Mouse (Mus musculus): ENCODE data around the gene Glt8d2. TPM values are rescaled to one million over a fixed set of nuclear protein-coding genes. Genes with fewer than 3 reads are reported as not detected.
A peak's percentile ranks its signal among the peaks of the same experiment; 100 is the strongest.

Glt8d2 gene
- 2.4 and 3.3 TPM in 2 replicates for polyA plus RNA-seq (2014; fragmentation: Nextera tagmentation; extraction: Ambion mirVana)

DNA sequence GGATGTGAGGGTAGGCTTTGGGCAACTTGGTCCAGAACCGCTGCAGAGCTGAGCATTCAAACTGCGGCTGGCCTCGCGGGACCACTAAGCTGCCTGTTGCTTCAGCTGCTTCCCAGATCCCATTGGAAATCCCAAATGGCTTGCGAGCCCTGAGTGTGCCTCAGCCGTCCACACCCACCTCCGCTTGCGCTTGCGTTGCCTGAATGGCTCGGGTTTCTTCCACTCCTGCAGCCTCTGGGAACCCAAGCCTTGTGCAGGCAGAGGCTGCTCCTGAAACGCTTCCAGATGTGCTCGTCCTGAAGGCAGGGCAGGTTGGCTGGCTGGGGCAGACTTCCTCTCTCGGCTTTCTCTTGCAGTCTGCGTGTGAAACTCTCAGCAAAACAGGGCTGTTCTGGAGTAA is at the start of gene Glt8d2:
TSS of gene Glt8d2 (minus strand) at position 157 of the 400 bp plus-strand sequence.
- ATAC-seq (ENCODE audit: low FRiP score) = no peak
- Histone ChIP-seq H3K4me1 (ENCODE audit: control insufficient read depth, insufficient read depth, low read length) (no peaks in the 10 kb centered on the region), H3K4me3 (ENCODE audit: low read depth, low read length) (no peak within 1 kb of the TSS), H3K27ac (ENCODE audit: low read depth, low read length) (no peak within 1 kb of the TSS), H3K36me3 (ENCODE audit: control insufficient read depth, insufficient read depth, low read length) (no peaks in the 10 kb centered on the region), H3K27me3 (ENCODE audit: control insufficient read depth, insufficient read depth, low read length) (no peaks in the 10 kb centered on the region), H3K9ac (ENCODE audit: low read length) (no peak within 1 kb of the TSS), H3K4me2 (no peak within 1 kb of the TSS), H3K9me3 (ENCODE audit: control insufficient read depth, low read length) (no peaks in the 10 kb centered on the region)
- peak; percentile 88 for DNase-seq (ENCODE audit: low spot score, missing footprints)
- WGBS = 4% methylated on average over 14 of the region's 14 CpGs

DNA sequence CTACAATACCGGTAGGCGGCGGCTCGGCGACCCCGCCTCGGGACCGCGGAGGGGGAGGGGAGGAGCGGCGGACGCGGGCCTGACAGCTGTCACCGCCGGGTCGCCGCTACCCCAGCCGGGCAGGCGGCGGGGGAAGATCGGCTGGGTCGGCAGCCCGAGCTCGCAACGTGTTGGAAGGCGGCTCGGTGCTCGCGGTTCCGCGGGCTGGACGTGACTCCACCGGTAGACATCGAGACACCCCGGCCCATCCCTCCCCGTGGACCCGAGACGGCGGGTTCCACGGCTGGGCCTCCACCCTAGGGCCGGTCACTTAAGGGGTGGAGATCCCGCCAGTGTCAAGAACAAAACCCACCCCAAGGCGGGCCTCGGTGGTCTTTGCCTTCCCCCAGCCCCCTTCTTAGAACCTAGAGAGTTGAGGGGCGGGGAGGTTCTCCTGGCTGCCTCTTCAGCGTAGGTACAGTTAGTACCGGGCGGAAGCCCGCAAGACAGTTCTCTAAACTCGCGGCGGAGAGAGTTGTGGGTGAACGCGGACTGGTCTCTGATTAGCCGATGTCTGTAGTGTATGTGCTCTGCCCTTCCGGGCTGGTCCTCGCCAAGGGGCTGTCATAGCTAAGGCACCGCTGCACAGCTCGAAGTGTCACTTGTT is 9.0 kb upstream of the Glt8d2 start:
- Histone ChIP-seq H3K4me1 (ENCODE audit: control insufficient read depth, insufficient read depth, low read length) (peaks cover 7% of the 10 kb centered on the region), H3K36me3 (ENCODE audit: control insufficient read depth, insufficient read depth, low read length) (no peaks in the 10 kb centered on the region), H3K4me2 (peak overlapping the region; percentile 61), H3K27me3 (ENCODE audit: control insufficient read depth, insufficient read depth, low read length) (no peaks in the 10 kb centered on the region), H3K4me3 (ENCODE audit: low read depth, low read length) (peak overlapping the region; percentile 87), H3K9me3 (ENCODE audit: control insufficient read depth, low read length) (no peaks in the 10 kb centered on the region), H3K9ac (ENCODE audit: low read length) (peak overlapping the region; percentile 85), H3K27ac (ENCODE audit: low read depth, low read length) (no peak overlapping the region; the same call in 1 of the 2 replicates)
- DNase-seq (ENCODE audit: low spot score, missing footprints) (peak; percentile 93), ATAC-seq (ENCODE audit: low FRiP score) (peak; percentile 85)
- WGBS = under 1% methylated on average over 56 of the region's 59 CpGs

DNA sequence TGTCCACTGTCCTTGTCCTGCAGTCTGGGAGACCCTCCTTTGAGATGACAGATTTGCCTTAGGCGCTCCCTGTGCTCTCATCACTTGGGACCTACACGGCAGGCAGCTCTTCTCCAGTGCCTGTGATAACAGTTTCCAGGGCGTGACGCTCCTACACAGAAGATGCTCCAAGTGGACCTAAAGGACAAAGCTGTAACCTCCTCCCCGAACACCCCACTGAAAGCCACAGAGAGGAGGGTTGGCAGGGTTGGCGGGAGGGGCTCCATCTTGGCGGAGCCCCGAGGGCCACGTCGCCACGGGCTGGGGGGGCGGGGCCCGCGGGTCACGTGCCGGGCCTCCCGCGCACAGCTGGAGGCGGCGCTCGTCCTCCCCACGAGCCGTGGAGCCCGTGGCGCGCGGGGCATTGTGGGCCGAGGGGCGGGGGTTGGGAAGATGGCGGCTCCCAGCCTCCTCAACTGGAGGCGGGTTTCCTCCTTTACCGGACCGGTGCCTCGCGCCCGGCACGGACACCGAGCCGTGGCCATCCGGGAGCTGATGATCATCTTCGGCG is 8.3 kb upstream of the Glt8d2 start:
- peak; percentile 95 for ATAC-seq (ENCODE audit: low FRiP score)
- peak overlapping the region; percentile 10 for H3K27ac ChIP-seq (ENCODE audit: low read depth, low read length)
- under 1% methylated on average over 42 of the region's 42 CpGs for WGBS

GRCm38 (mm10) chr10:82697305-82697898 is 7.0 kb upstream of the Glt8d2 start:
- 90% methylated on average over 3 of the region's 3 CpGs for WGBS
- no peak for ATAC-seq (ENCODE audit: low FRiP score)
- H3K27ac ChIP-seq (ENCODE audit: low read depth, low read length) = no peak overlapping the region
- no peaks in the 10 kb centered on the region for H3K27me3 ChIP-seq (ENCODE audit: control insufficient read depth, insufficient read depth, low read length)
- no peak overlapping the region for H3K4me2 ChIP-seq
- H3K9me3 ChIP-seq (ENCODE audit: control insufficient read depth, low read length) = no peaks in the 10 kb centered on the region
- DNase-seq (ENCODE audit: low spot score, missing footprints) = no peak
- peaks cover 7% of the 10 kb centered on the region for H3K4me1 ChIP-seq (ENCODE audit: control insufficient read depth, insufficient read depth, low read length)
- no peak overlapping the region for H3K4me3 ChIP-seq (ENCODE audit: low read depth, low read length)
- H3K36me3 ChIP-seq (ENCODE audit: control insufficient read depth, insufficient read depth, low read length) = no peaks in the 10 kb centered on the region
- H3K9ac ChIP-seq (ENCODE audit: low read length) = no peak overlapping the region

More for the DNA sequence above, 8.3 kb upstream of the Glt8d2 start:
- DNase-seq (ENCODE audit: low spot score, missing footprints) = peak; percentile 99
- Histone ChIP-seq H3K4me1 (ENCODE audit: control insufficient read depth, insufficient read depth, low read length) (peaks cover 7% of the 10 kb centered on the region), H3K4me2 (peak overlapping the region; percentile 61), H3K36me3 (ENCODE audit: control insufficient read depth, insufficient read depth, low read length) (no peaks in the 10 kb centered on the region), H3K9ac (ENCODE audit: low read length) (peak overlapping the region; percentile 85), H3K9me3 (ENCODE audit: control insufficient read depth, low read length) (no peaks in the 10 kb centered on the region), H3K4me3 (ENCODE audit: low read depth, low read length) (peak overlapping the region; percentile 87), H3K27me3 (ENCODE audit: control insufficient read depth, insufficient read depth, low read length) (no peaks in the 10 kb centered on the region)

- H3K9ac ChIP-seq (ENCODE audit: low read length) = no peak overlapping the region
- H3K36me3 ChIP-seq (ENCODE audit: control insufficient read depth, insufficient read depth, low read length) = no peaks in the 10 kb centered on the region
- no peaks in the 10 kb centered on the region for H3K9me3 ChIP-seq (ENCODE audit: control insufficient read depth, low read length)
- DNase-seq (ENCODE audit: low spot score, missing footprints) (no peak), ATAC-seq (ENCODE audit: low FRiP score) (no peak)
- H3K27ac ChIP-seq (ENCODE audit: low read depth, low read length) = no peak overlapping the region
- no peak overlapping the region for H3K4me2 ChIP-seq
- H3K4me3 ChIP-seq (ENCODE audit: low read depth, low read length) = no peak overlapping the region
- 69% methylated on average over 4 of the region's 4 CpGs for WGBS
- peaks cover 7% of the 10 kb centered on the region for H3K4me1 ChIP-seq (ENCODE audit: control insufficient read depth, insufficient read depth, low read length)
- H3K27me3 ChIP-seq (ENCODE audit: control insufficient read depth, insufficient read depth, low read length) = no peaks in the 10 kb centered on the region
Measured at GRCm38 (mm10) chr10:82696453-82697079, 6.1 kb upstream of the Glt8d2 start.

- Histone ChIP-seq H3K27ac (ENCODE audit: low read depth, low read length) (no peak within 1 kb of the TSS), H3K36me3 (ENCODE audit: control insufficient read depth, insufficient read depth, low read length) (no peaks in the 10 kb centered on the region), H3K4me3 (ENCODE audit: low read depth, low read length) (no peak within 1 kb of the TSS), H3K4me2 (no peak within 1 kb of the TSS), H3K9ac (ENCODE audit: low read length) (no peak within 1 kb of the TSS), H3K27me3 (ENCODE audit: control insufficient read depth, insufficient read depth, low read length) (no peaks in the 10 kb centered on the region), H3K4me1 (ENCODE audit: control insufficient read depth, insufficient read depth, low read length) (peaks cover 7% of the 10 kb centered on the region), H3K9me3 (ENCODE audit: control insufficient read depth, low read length) (no peaks in the 10 kb centered on the region)
- WGBS = 86% methylated on average over 5 of the region's 5 CpGs
- ATAC-seq (ENCODE audit: low FRiP score) (no peak), DNase-seq (ENCODE audit: low spot score, missing footprints) (no peak)
Measured at GRCm38 (mm10) chr10:82695956-82696355, 5.5 kb upstream of the Glt8d2 start, which contains the start of gene Hcfc2. Hcfc2 (plus strand) TSS chr10:82696160.

DNA sequence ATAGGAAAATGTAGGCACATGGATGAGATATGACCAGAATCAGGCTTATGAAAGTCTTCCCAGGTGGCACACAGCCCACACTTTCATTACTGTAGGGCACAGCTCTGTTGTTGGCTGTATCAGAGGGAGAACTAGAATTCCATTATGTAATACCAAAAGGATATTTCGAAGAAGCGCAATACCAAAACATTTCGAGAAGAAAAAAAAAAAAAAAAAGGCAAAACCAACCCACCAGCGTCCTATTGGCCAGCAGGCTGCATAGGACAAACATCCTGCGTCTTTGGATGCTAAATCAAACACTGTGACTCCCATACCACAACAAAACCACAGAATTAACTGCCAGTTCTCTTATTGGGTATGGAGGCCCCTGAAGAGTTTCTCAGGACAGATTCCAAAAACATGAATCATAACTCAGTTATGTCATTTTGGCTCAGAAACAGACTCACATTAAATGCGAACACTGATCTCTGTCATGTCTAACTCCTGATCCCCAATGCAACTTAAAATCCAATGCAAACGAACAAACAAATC is 704 bp downstream of the Glt8d2 start:
- Histone ChIP-seq H3K9me3 (ENCODE audit: control insufficient read depth, low read length) (no peaks in the 10 kb centered on the region), H3K27ac (ENCODE audit: low read depth, low read length) (no peak overlapping the region), H3K9ac (ENCODE audit: low read length) (no peak overlapping the region), H3K27me3 (ENCODE audit: control insufficient read depth, insufficient read depth, low read length) (no peaks in the 10 kb centered on the region), H3K4me3 (ENCODE audit: low read depth, low read length) (no peak overlapping the region), H3K36me3 (ENCODE audit: control insufficient read depth, insufficient read depth, low read length) (no peaks in the 10 kb centered on the region), H3K4me1 (ENCODE audit: control insufficient read depth, insufficient read depth, low read length) (no peaks in the 10 kb centered on the region), H3K4me2 (no peak overlapping the region)
- DNase-seq (ENCODE audit: low spot score, missing footprints) = no peak
- WGBS = 81% methylated on average over 7 of the region's 7 CpGs
- no peak for ATAC-seq (ENCODE audit: low FRiP score)

DNA sequence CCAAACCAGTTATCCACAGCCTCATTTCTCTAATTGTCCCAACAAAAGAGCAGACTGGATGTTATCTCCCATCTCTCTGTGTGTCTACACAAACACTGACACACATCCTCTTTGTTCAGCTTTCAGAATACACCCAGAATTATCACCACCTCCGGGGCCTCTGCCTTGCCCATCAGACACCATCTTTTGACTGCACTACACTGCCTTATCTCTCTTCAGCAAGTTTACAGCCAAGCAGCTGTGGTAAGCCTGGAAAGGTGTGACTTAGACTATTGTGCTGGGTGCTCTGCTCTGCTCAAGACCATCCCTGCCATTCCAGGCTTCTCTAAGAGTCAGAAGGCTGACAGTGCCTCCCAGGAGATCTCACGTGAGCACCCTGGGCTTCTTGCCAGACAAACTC is 5.0 kb downstream of the Glt8d2 start:
- no peaks in the 10 kb centered on the region for H3K9me3 ChIP-seq (ENCODE audit: control insufficient read depth, low read length)
- H3K4me1 ChIP-seq (ENCODE audit: control insufficient read depth, insufficient read depth, low read length) = no peaks in the 10 kb centered on the region
- no peak overlapping the region for H3K9ac ChIP-seq (ENCODE audit: low read length)
- H3K36me3 ChIP-seq (ENCODE audit: control insufficient read depth, insufficient read depth, low read length) = no peaks in the 10 kb centered on the region
- H3K27ac ChIP-seq (ENCODE audit: low read depth, low read length) = no peak overlapping the region
- H3K27me3 ChIP-seq (ENCODE audit: control insufficient read depth, insufficient read depth, low read length) = no peaks in the 10 kb centered on the region
- no peak overlapping the region for H3K4me2 ChIP-seq
- no peak overlapping the region for H3K4me3 ChIP-seq (ENCODE audit: low read depth, low read length)
- DNase-seq (ENCODE audit: low spot score, missing footprints) = no peak
- no peak for ATAC-seq (ENCODE audit: low FRiP score)
- 84% methylated on average over 2 of the region's 2 CpGs for WGBS

GRCm38 (mm10) chr10:82681639-82682038 is 8.8 kb downstream of the Glt8d2 start:
- ATAC-seq (ENCODE audit: low FRiP score) (no peak), DNase-seq (ENCODE audit: low spot score, missing footprints) (no peak)
- no peak overlapping the region for H3K4me3 ChIP-seq (ENCODE audit: low read depth, low read length)
- H3K9me3 ChIP-seq (ENCODE audit: control insufficient read depth, low read length) = no peaks in the 10 kb centered on the region
- WGBS = 85% methylated on average over 7 of the region's 7 CpGs
- no peak overlapping the region for H3K9ac ChIP-seq (ENCODE audit: low read length)
- no peak overlapping the region for H3K4me2 ChIP-seq
- no peaks in the 10 kb centered on the region for H3K4me1 ChIP-seq (ENCODE audit: control insufficient read depth, insufficient read depth, low read length)
- no peak overlapping the region for H3K27ac ChIP-seq (ENCODE audit: low read depth, low read length)
- H3K36me3 ChIP-seq (ENCODE audit: control insufficient read depth, insufficient read depth, low read length) = no peaks in the 10 kb centered on the region
- no peaks in the 10 kb centered on the region for H3K27me3 ChIP-seq (ENCODE audit: control insufficient read depth, insufficient read depth, low read length)

All from midbrain, embryonic 11.5 days (tissue).